Mouse (Mus musculus): ENCODE results near the gene Gm12830.

DNA sequence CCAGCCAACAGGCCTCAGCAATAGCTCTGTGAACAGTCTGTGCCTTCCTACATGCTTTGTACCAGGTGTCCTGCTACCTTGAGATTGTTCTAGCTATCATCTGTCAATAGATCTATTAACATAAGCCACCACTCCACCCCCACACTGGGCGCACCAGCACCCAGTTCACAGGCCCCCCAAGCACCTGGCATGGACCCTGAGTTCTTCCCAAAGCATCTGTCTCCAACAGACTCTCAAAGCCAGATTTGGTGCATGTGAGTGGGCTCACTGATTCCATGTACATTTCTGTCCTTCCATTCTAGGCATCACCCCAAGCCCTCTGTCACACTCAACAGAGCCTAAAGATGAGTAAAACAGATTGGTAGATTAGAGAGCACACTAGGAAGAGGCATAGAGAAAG lies 48.2 kb upstream of the Gm12830 start:
- no peak for TF ChIP-seq CTCF (IDR thresholded peaks at IDR 0.05; ENCODE audit: insufficient read depth, low read depth, low read length)
- no peak for TF ChIP-seq POLR2A (IDR thresholded peaks at IDR 0.05; ENCODE audit: insufficient read depth, low read depth, low read length)

All from olfactory bulb, adult 2 months (tissue).